Mouse (Mus musculus) limb, embryonic 11.5 days (tissue): ENCODE data around the gene Rptor. TPM values are rescaled to one million over a fixed set of nuclear protein-coding genes. Genes with fewer than 3 reads are reported as not detected.

ENCODE experiments used
- ATAC-seq: fragments of 200-750 bp; cut with Nextera tagmentation; 2 replicates; pipeline ENCODE4 v1.8.0; 2017; ENCODE audit warnings: low read depth; ENCODE audit not compliant: insufficient number of reproducible peaks, low FRiP score, low TSS enrichment
- DNase-seq: peaks from one replicate; pipeline ENCODE4 v3.0.0-alpha.2; 2015; ENCODE audit warnings: low spot score
- H3K27ac ChIP-seq: fragments of 300-500 bp; sonication (generic); replicated peaks from 2 replicates; pipeline ENCODE4 v1.5.1; 2014; ENCODE audit warnings: low read depth, mild to moderate bottlenecking, low read length
- H3K27me3 ChIP-seq: fragments of 300-500 bp; sonication (generic); 2 replicates; pipeline ENCODE4 v1.6.1; 2014; ENCODE audit warnings: mild to moderate bottlenecking, low read length, mixed read lengths; ENCODE audit not compliant: control insufficient read depth, insufficient read depth
- H3K36me3 ChIP-seq: fragments of 300-500 bp; sonication (generic); 2 replicates; pipeline ENCODE4 v1.6.1; 2014; ENCODE audit warnings: mild to moderate bottlenecking, low read length, moderate library complexity, mixed read lengths; ENCODE audit not compliant: control insufficient read depth, insufficient read depth
- H3K4me1 ChIP-seq: fragments of 300-500 bp; sonication (generic); 2 replicates; pipeline ENCODE4 v1.6.1; 2014; ENCODE audit warnings: low read length, mixed read lengths; ENCODE audit not compliant: control insufficient read depth, insufficient read depth
- H3K4me2 ChIP-seq: fragments of 300-500 bp; sonication (generic); 2 replicates; pipeline ENCODE4 v1.6.1; 2014; ENCODE audit warnings: low read depth, mild to moderate bottlenecking, moderate library complexity; ENCODE audit not compliant: severe bottlenecking
- H3K4me3 ChIP-seq: fragments of 300-500 bp; sonication (generic); 2 replicates; pipeline ENCODE4 v1.5.1; 2014; ENCODE audit warnings: low read depth, low read length
- H3K9ac ChIP-seq: fragments of 300-500 bp; sonication (generic); 2 replicates; pipeline ENCODE4 v1.6.1; 2014; ENCODE audit warnings: mild to moderate bottlenecking, low read length
- H3K9me3 ChIP-seq: fragments of 300-500 bp; sonication (generic); 2 replicates; pipeline ENCODE4 v1.6.1; 2016; ENCODE audit warnings: low read length; ENCODE audit not compliant: control insufficient read depth
- WGBS: fragments of 180-500 bp; shearing (Covaris S2); extraction: QIAGEN DNeasy Blood & Tissue Kit; methylation state at CpG from one replicate; pipeline ENCODE4 v1.1.7; 2014; 5-methylcytosine and 5-hydroxymethylcytosine counted together
- polyA plus RNA-seq: library from polyadenylated mRNA; unstranded; fragments of >200 nt; fragmentation: Nextera tagmentation; extraction: Ambion mirVana; gene quantifications from 2 replicates; pipeline ENCODE4 v1.2.1, GENCODE M21; 2014

Gene Rptor
- polyA plus RNA-seq, 1 experiment from 2014 or later = 13.8 TPM

DNA sequence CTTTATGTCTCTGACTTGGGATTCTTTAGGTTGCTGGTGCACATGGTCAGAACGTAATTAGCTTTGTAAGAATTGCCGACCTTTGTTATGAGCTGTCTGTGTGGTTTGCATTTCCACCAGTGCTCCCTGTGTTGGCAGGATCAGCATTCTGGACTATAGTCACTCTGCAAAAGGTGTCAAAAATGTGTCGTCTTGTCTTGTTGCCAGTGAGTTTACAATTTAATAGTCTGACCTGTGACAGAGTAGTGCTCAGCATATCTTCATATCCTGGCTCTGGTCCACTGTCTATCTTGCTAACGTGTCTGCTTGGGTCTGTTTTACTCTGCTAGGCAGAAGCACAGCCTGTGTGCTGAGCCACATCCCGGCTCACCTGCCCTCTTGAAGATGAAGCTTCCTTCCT is 128.7 kb downstream of the Rptor start:
- Histone ChIP-seq H3K36me3 (no peaks in the 10 kb centered on the region), H3K27me3 (no peaks in the 10 kb centered on the region), H3K27ac (no peak overlapping the region), H3K4me2 (no peak overlapping the region), H3K9me3 (no peaks in the 10 kb centered on the region), H3K4me3 (no peak overlapping the region), H3K4me1 (no peaks in the 10 kb centered on the region), H3K9ac (no peak overlapping the region)
- WGBS = 82% methylated on average over 5 of the region's 5 CpGs
- no peak for ATAC-seq
- DNase-seq = no peak

GRCm38 (mm10) chr11:119732362-119732761 is 129.7 kb downstream of the Rptor start:
- 91% methylated on average over 1 of the region's 1 CpGs for WGBS

GRCm38 (mm10) chr11:119732961-119733656 is 130.4 kb downstream of the Rptor start:
- Histone ChIP-seq H3K9ac (no peak overlapping the region), H3K27ac (no peak overlapping the region), H3K4me3 (no peak overlapping the region), H3K4me1 (no peaks in the 10 kb centered on the region), H3K36me3 (no peaks in the 10 kb centered on the region), H3K27me3 (no peaks in the 10 kb centered on the region), H3K9me3 (no peaks in the 10 kb centered on the region), H3K4me2 (no peak overlapping the region)
- no peak for ATAC-seq
- WGBS = 54% methylated on average over 4 of the region's 4 CpGs
- no peak for DNase-seq

More at GRCm38 (mm10) chr11:119732362-119732761, 129.7 kb downstream of the Rptor start:
- H3K9me3 ChIP-seq = no peaks in the 10 kb centered on the region
- no peak overlapping the region for H3K27ac ChIP-seq
- no peak overlapping the region for H3K9ac ChIP-seq
- H3K4me2 ChIP-seq = no peak overlapping the region
- no peaks in the 10 kb centered on the region for H3K36me3 ChIP-seq
- DNase-seq = no peak
- no peaks in the 10 kb centered on the region for H3K27me3 ChIP-seq
- no peaks in the 10 kb centered on the region for H3K4me1 ChIP-seq
- ATAC-seq = no peak
- no peak overlapping the region for H3K4me3 ChIP-seq

DNA sequence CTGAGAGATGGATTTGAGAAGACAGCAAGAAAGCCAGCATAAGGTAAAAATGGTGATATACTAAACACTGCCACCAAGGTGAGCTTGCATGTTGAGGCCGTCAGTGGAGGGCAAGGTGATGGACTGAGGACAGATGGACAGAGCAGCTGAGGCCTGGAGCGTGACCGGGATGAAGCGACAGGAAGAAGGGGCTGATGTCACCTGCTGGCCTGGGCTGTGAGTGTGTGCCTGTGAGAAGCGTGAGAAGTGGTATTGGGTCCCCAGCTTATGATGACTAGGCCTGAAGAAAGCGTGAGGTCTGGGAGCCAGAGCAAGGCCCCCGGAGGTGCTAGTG is 130.9 kb downstream of the Rptor start:
- Histone ChIP-seq H3K9me3 (no peaks in the 10 kb centered on the region), H3K9ac (no peak overlapping the region), H3K4me1 (no peaks in the 10 kb centered on the region), H3K27me3 (no peaks in the 10 kb centered on the region), H3K27ac (no peak overlapping the region), H3K4me2 (no peak overlapping the region), H3K36me3 (no peaks in the 10 kb centered on the region), H3K4me3 (no peak overlapping the region)
- WGBS = 92% methylated on average over 7 of the region's 7 CpGs
- ATAC-seq = no peak
- DNase-seq = no peak

DNA sequence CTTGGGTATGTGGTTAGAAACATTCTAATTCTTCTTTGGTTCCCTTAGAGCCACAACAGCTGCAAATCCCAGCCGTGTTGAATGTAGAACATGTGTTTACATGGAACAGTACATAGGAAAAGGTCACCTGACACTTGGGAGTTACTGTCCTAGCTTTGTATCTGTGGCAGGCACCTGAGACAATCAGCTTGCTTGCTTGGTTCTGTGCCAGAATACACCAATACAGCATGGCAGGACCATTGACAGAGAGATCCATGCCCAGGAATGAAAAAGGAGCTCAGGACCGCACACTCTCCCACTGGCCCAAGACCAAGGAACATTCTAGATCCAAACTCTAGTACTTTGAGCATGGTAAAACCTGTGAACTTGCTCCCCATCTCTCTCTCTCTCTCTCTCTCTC is 132.4 kb downstream of the Rptor start:
- Histone ChIP-seq H3K36me3 (no peaks in the 10 kb centered on the region), H3K27me3 (no peaks in the 10 kb centered on the region), H3K9me3 (no peaks in the 10 kb centered on the region), H3K4me3 (no peak overlapping the region), H3K9ac (no peak overlapping the region), H3K27ac (no peak overlapping the region), H3K4me2 (no peak overlapping the region), H3K4me1 (no peaks in the 10 kb centered on the region)
- no peak for ATAC-seq
- no peak for DNase-seq
- WGBS = 95% methylated on average over 2 of the region's 2 CpGs

DNA sequence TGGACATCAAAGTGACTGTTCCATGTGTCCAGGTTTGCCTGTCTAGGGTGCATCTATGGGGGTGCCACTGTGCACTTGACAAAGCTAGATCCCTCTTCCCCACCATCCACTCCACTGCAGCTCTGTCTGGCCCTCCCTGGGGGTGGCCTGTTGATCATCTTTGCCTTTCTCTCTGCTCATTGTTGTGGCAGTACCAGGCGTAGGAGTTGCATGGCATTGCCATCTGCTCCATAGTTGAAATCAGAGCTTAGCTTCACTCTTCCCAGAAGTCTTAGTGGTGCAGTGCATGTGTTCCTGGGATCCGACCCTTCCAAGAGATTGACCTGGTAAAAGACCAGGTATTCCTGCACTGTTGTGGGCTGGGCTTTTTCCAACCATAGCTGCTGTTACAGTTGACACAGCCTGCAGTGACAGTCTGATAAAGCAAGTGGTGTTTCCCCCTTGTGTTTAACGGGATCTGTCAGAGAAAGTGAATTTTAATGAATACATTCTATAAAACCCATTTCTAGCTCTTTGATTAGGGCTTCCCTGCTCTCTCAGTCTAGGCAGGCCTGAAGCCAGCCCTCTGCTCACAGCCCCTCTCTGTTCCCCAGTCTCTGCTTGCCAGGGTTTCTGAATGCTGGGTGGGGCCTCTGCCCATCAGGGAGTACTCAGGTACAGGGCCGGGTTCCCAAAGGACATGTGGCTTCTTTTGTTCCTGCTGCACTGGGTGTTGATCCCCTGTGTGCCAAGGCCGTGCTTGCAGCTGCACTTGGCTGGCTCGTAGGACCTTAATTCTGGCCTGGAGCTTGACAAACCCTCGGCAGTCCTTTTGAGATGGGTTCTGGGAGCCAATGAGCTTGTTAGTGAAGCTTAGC is 136.5 kb downstream of the Rptor start:
- ATAC-seq (no peak), DNase-seq (no peak)
- H3K4me3 ChIP-seq = no peak overlapping the region
- no peaks in the 10 kb centered on the region for H3K4me1 ChIP-seq
- H3K4me2 ChIP-seq = no peak overlapping the region
- no peak overlapping the region for H3K27ac ChIP-seq
- no peaks in the 10 kb centered on the region for H3K36me3 ChIP-seq
- H3K27me3 ChIP-seq = no peaks in the 10 kb centered on the region
- H3K9me3 ChIP-seq = no peaks in the 10 kb centered on the region
- 79% methylated on average over 7 of the region's 7 CpGs for WGBS
- H3K9ac ChIP-seq = no peak overlapping the region; the same call in 1 of the 2 replicates

DNA sequence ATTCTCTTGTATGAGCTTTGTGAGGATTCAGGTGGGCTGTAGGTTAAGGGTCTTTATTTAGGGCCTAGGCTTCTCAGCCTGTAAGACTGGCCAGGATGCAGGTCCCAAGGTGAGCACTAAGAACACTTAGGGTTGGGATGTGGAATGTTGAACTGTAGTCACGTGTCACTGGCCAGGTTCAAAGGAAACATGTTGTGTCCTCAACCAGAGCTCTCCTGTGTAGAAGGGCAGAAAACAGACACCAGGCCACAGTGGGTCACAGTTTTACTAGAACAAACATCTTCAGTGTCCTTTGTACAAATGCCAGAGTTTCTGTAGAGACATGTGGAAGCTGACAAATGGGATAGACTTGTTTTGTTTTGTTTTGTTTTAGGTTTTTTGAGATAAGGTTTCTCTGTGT is 138.7 kb downstream of the Rptor start:
- H3K4me2 ChIP-seq = no peak overlapping the region
- 83% methylated on average over 1 of the region's 1 CpGs for WGBS
- no peak overlapping the region for H3K9ac ChIP-seq
- no peaks in the 10 kb centered on the region for H3K27me3 ChIP-seq
- no peak overlapping the region for H3K27ac ChIP-seq
- DNase-seq (no peak), ATAC-seq (no peak)
- H3K36me3 ChIP-seq = no peaks in the 10 kb centered on the region
- H3K4me1 ChIP-seq = peaks cover 7% of the 10 kb centered on the region; the same call in 1 of the 2 replicates
- H3K4me3 ChIP-seq = no peak overlapping the region
- no peaks in the 10 kb centered on the region for H3K9me3 ChIP-seq

DNA sequence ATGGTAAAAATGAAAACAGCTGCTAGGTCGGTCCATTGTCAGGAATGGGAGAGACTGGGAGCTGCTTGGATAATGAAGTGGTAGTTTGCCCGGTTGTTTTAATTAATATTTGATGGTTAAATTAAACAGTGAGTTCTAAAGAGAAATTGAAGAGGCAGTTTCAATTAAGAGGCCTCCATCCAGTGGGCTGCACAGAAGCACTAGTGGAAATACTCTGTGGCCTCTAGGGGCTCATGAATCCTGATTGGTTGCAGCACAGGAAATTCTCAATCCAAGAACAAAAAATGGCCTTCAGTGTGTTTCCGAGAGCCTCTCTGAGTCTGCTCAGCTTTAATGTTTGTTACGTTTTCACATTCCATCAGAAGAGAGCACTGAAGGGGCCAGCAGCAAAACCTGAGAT is 141.7 kb downstream of the Rptor start:
- H3K9ac ChIP-seq = no peak overlapping the region
- no peaks in the 10 kb centered on the region for H3K36me3 ChIP-seq
- H3K9me3 ChIP-seq = no peaks in the 10 kb centered on the region
- ATAC-seq = no peak
- WGBS = 36% methylated on average over 4 of the region's 4 CpGs
- no peaks in the 10 kb centered on the region for H3K27me3 ChIP-seq
- peak; percentile 47 for DNase-seq
- H3K4me3 ChIP-seq = no peak overlapping the region
- peaks cover 7% of the 10 kb centered on the region; the same call in 1 of the 2 replicates for H3K4me1 ChIP-seq
- no peak overlapping the region for H3K4me2 ChIP-seq
- no peak overlapping the region for H3K27ac ChIP-seq
